Mouse (Mus musculus): ENCODE measurements around the gene Ankrd34b.

The Ankrd34b gene

GRCm38 (mm10) chr13:92425758-92426264 is at the start of gene Ankrd34b:
TSS of gene Ankrd34b (plus strand) at chr13:92425896.
- peak; percentile 35 for DNase-seq (ENCODE audit: low read depth, low spot score)
- Histone ChIP-seq H3K27me3 (ENCODE audit: control insufficient read depth, insufficient read depth, low read length, poor library complexity, severe bottlenecking) (no peaks in the 10 kb centered on the region), H3K36me3 (ENCODE audit: control insufficient read depth, insufficient read depth, low read length, poor library complexity, severe bottlenecking) (no peaks in the 10 kb centered on the region)

DNA sequence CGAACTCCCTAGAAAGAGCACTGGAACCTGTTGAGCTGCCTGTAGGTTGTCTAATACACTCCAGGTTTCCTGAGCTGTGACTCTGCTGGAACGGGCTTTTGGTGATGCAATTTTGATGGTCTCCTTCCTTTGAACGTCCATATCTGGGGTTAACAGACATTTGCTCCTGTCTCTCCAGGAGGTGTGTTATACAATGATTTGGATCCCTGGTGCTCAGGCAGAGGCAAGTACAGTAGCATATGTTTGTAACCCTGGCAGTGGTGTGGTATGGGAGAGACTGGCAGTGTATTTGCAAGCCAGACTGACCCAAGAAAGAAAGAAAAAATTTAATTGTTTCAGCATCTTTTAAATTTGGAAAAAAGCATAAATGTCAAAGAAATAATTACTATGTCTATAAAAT is 38.3 kb upstream of the Ankrd34b start:
- H3K27me3 ChIP-seq (ENCODE audit: control insufficient read depth, insufficient read depth, low read length, poor library complexity, severe bottlenecking), result no peaks in the 10 kb centered on the region
- H3K36me3 ChIP-seq (ENCODE audit: control insufficient read depth, insufficient read depth, low read length, poor library complexity, severe bottlenecking), result no peaks in the 10 kb centered on the region
- no peak for DNase-seq (ENCODE audit: low read depth, low spot score)

GRCm38 (mm10) chr13:92393047-92393661 is 32.5 kb upstream of the Ankrd34b start:
- H3K36me3 ChIP-seq (ENCODE audit: control insufficient read depth, insufficient read depth, low read length, poor library complexity, severe bottlenecking), result no peaks in the 10 kb centered on the region
- H3K27me3 ChIP-seq (ENCODE audit: control insufficient read depth, insufficient read depth, low read length, poor library complexity, severe bottlenecking), result no peaks in the 10 kb centered on the region
- no peak for DNase-seq (ENCODE audit: low read depth, low spot score)

- H3K36me3 ChIP-seq (ENCODE audit: control insufficient read depth, insufficient read depth, low read length, poor library complexity, severe bottlenecking), result no peaks in the 10 kb centered on the region
- DNase-seq (ENCODE audit: low read depth, low spot score), result no peak
- no peaks in the 10 kb centered on the region for H3K27me3 ChIP-seq (ENCODE audit: control insufficient read depth, insufficient read depth, low read length, poor library complexity, severe bottlenecking)
Observed at GRCm38 (mm10) chr13:92398491-92399384, 27.0 kb upstream of the Ankrd34b start.

GRCm38 (mm10) chr13:92402063-92402462 is 23.6 kb upstream of the Ankrd34b start:
- no peak for DNase-seq (ENCODE audit: low read depth, low spot score)
- Histone ChIP-seq H3K27me3 (ENCODE audit: control insufficient read depth, insufficient read depth, low read length, poor library complexity, severe bottlenecking) (no peaks in the 10 kb centered on the region), H3K36me3 (ENCODE audit: control insufficient read depth, insufficient read depth, low read length, poor library complexity, severe bottlenecking) (no peaks in the 10 kb centered on the region)

- Histone ChIP-seq H3K27me3 (ENCODE audit: control insufficient read depth, insufficient read depth, low read length, poor library complexity, severe bottlenecking) (no peaks in the 10 kb centered on the region), H3K36me3 (ENCODE audit: control insufficient read depth, insufficient read depth, low read length, poor library complexity, severe bottlenecking) (no peaks in the 10 kb centered on the region)
- no peak for DNase-seq (ENCODE audit: low read depth, low spot score)
Observed at GRCm38 (mm10) chr13:92403496-92403895, 22.2 kb upstream of the Ankrd34b start.

DNA sequence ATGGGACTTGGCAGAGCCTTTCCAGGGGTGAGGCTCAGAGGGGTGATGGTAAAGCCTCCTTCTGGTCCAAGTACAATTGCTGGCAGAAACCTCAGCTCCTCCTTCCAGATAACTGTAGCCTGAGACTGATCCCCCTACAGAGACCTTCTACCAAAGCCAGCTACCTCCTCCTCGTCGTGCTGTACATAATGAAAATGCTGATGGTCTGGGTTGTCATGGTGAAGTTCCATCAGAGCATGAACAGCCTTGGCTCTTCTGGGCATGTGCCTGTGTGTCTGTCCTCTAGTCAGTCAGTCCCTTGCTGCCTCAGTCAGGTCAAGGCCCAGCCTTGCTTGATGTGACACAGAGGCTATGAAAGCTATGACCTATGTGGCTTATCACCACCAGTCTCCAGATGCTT is 15.2 kb upstream of the Ankrd34b start:
- no peak for DNase-seq (ENCODE audit: low read depth, low spot score)
- no peaks in the 10 kb centered on the region for H3K27me3 ChIP-seq (ENCODE audit: control insufficient read depth, insufficient read depth, low read length, poor library complexity, severe bottlenecking)
- H3K36me3 ChIP-seq (ENCODE audit: control insufficient read depth, insufficient read depth, low read length, poor library complexity, severe bottlenecking), result no peaks in the 10 kb centered on the region

- DNase-seq (ENCODE audit: low read depth, low spot score), result no peak
- no peaks in the 10 kb centered on the region for H3K27me3 ChIP-seq (ENCODE audit: control insufficient read depth, insufficient read depth, low read length, poor library complexity, severe bottlenecking)
- no peaks in the 10 kb centered on the region for H3K36me3 ChIP-seq (ENCODE audit: control insufficient read depth, insufficient read depth, low read length, poor library complexity, severe bottlenecking)
Observed at GRCm38 (mm10) chr13:92419630-92420029, 6.1 kb upstream of the Ankrd34b start.

GRCm38 (mm10) chr13:92423711-92424110 is 2.0 kb upstream of the Ankrd34b start:
- no peak for DNase-seq (ENCODE audit: low read depth, low spot score)
- Histone ChIP-seq H3K27me3 (ENCODE audit: control insufficient read depth, insufficient read depth, low read length, poor library complexity, severe bottlenecking) (no peaks in the 10 kb centered on the region), H3K36me3 (ENCODE audit: control insufficient read depth, insufficient read depth, low read length, poor library complexity, severe bottlenecking) (no peaks in the 10 kb centered on the region)

GRCm38 (mm10) chr13:92426294-92427051 is 777 bp downstream of the Ankrd34b start:
- H3K27me3 ChIP-seq (ENCODE audit: control insufficient read depth, insufficient read depth, low read length, poor library complexity, severe bottlenecking), result no peaks in the 10 kb centered on the region
- no peak for DNase-seq (ENCODE audit: low read depth, low spot score)
- no peaks in the 10 kb centered on the region for H3K36me3 ChIP-seq (ENCODE audit: control insufficient read depth, insufficient read depth, low read length, poor library complexity, severe bottlenecking)

- no peaks in the 10 kb centered on the region for H3K36me3 ChIP-seq (ENCODE audit: control insufficient read depth, insufficient read depth, low read length, poor library complexity, severe bottlenecking)
- no peak for DNase-seq (ENCODE audit: low read depth, low spot score)
- H3K27me3 ChIP-seq (ENCODE audit: control insufficient read depth, insufficient read depth, low read length, poor library complexity, severe bottlenecking), result no peaks in the 10 kb centered on the region
Observed at GRCm38 (mm10) chr13:92427351-92427855, 1.7 kb downstream of the Ankrd34b start.

GRCm38 (mm10) chr13:92438656-92439055 is 13.0 kb downstream of the Ankrd34b start:
- no peaks in the 10 kb centered on the region for H3K36me3 ChIP-seq (ENCODE audit: control insufficient read depth, insufficient read depth, low read length, poor library complexity, severe bottlenecking)
- H3K27me3 ChIP-seq (ENCODE audit: control insufficient read depth, insufficient read depth, low read length, poor library complexity, severe bottlenecking), result no peaks in the 10 kb centered on the region
- DNase-seq (ENCODE audit: low read depth, low spot score), result no peak

GRCm38 (mm10) chr13:92440286-92440685 is 14.6 kb downstream of the Ankrd34b start:
- DNase-seq (ENCODE audit: low read depth, low spot score), result no peak
- no peaks in the 10 kb centered on the region for H3K27me3 ChIP-seq (ENCODE audit: control insufficient read depth, insufficient read depth, low read length, poor library complexity, severe bottlenecking)

GRCm38 (mm10) chr13:92446872-92447271 is 21.2 kb downstream of the Ankrd34b start:
- no peak for DNase-seq (ENCODE audit: low read depth, low spot score)
- Histone ChIP-seq H3K36me3 (ENCODE audit: control insufficient read depth, insufficient read depth, low read length, poor library complexity, severe bottlenecking) (no peaks in the 10 kb centered on the region), H3K27me3 (ENCODE audit: control insufficient read depth, insufficient read depth, low read length, poor library complexity, severe bottlenecking) (no peaks in the 10 kb centered on the region)

More at GRCm38 (mm10) chr13:92440286-92440685, 14.6 kb downstream of the Ankrd34b start:
- no peaks in the 10 kb centered on the region for H3K36me3 ChIP-seq (ENCODE audit: control insufficient read depth, insufficient read depth, low read length, poor library complexity, severe bottlenecking)

All from splenic B cell, adult 2 months (primary cell).